Mouse (Mus musculus): ENCODE measurements around the gene Cacna1c. TPM values are rescaled to one million over a fixed set of nuclear protein-coding genes. Genes with fewer than 3 reads are reported as not detected.

Gene Cacna1c
- total RNA-seq, 1 experiment = 0.98 TPM

- DNase-seq (ENCODE audit: low read depth, low spot score) = no peak
- Histone ChIP-seq H3K4me3 (ENCODE audit: insufficient read depth in 1 of 2, low read depth in 1 of 2, low read length in 2 of 2, poor library complexity in 1 of 2, severe bottlenecking in 1 of 2) (no peak overlapping the region), H3K9ac (ENCODE audit: insufficient read depth, low read depth, low read length, poor library complexity, severe bottlenecking) (no peak overlapping the region), H3K9me3 (ENCODE audit: control insufficient read depth, insufficient read depth, low read depth, low read length) (no peaks in the 10 kb centered on the region), H3K4me1 (ENCODE audit: control insufficient read depth in 2 of 2, insufficient read depth in 2 of 2, low read length in 2 of 2, poor library complexity in 1 of 2) (no peaks in the 10 kb centered on the region), H3K36me3 (ENCODE audit: control insufficient read depth, insufficient read depth, low read length, poor library complexity, severe bottlenecking) (no peaks in the 10 kb centered on the region), H3K27ac (ENCODE audit: insufficient read depth, low read depth, low read length, poor library complexity, severe bottlenecking) (no peak overlapping the region)
- in situ Hi-C loops (cut with MboI; ENCODE audit: low sequenced_read_pairs in 2 of 2, unreplicated experiment in 2 of 2) = no loop called here
- TF ChIP-seq ZC3H11A (IDR thresholded peaks at IDR 0.05; ENCODE audit: borderline replicate concordance, low read depth, low read length) (no peak), MAFK (IDR thresholded peaks at IDR 0.05; ENCODE audit: insufficient read depth, low read depth, low read length) (no peak), CHD2 (IDR thresholded peaks at IDR 0.05; ENCODE audit: low read depth, low read length) (no peak)
These were observed 144.5 kb downstream of the Cacna1c start for GRCm38 (mm10) chr6:119051721-119052120.

- H3K27ac ChIP-seq (ENCODE audit: insufficient read depth, low read depth, low read length, poor library complexity, severe bottlenecking) = no peak overlapping the region
- no peaks in the 10 kb centered on the region for H3K9me3 ChIP-seq (ENCODE audit: control insufficient read depth, insufficient read depth, low read depth, low read length)
- H3K4me1 ChIP-seq (ENCODE audit: control insufficient read depth in 2 of 2, insufficient read depth in 2 of 2, low read length in 2 of 2, poor library complexity in 1 of 2) = no peaks in the 10 kb centered on the region
- no peak for DNase-seq (ENCODE audit: low read depth, low spot score)
- in situ Hi-C loops (cut with MboI; ENCODE audit: low sequenced_read_pairs in 2 of 2, unreplicated experiment in 2 of 2) = no loop called here
- TF ChIP-seq MAFK (IDR thresholded peaks at IDR 0.05; ENCODE audit: insufficient read depth, low read depth, low read length) (no peak), ZC3H11A (IDR thresholded peaks at IDR 0.05; ENCODE audit: borderline replicate concordance, low read depth, low read length) (no peak), HCFC1 (IDR thresholded peaks at IDR 0.05; ENCODE audit: borderline replicate concordance, insufficient read depth, low read length) (no peak)
- no peaks in the 10 kb centered on the region for H3K36me3 ChIP-seq (ENCODE audit: control insufficient read depth, insufficient read depth, low read length, poor library complexity, severe bottlenecking)
- no peak overlapping the region for H3K9ac ChIP-seq (ENCODE audit: insufficient read depth, low read depth, low read length, poor library complexity, severe bottlenecking)
- no peak overlapping the region for H3K4me3 ChIP-seq (ENCODE audit: insufficient read depth in 1 of 2, low read depth in 1 of 2, low read length in 2 of 2, poor library complexity in 1 of 2, severe bottlenecking in 1 of 2)
These were observed 148.9 kb downstream of the Cacna1c start for GRCm38 (mm10) chr6:119047340-119047739.

GRCm38 (mm10) chr6:119045498-119045897, 150.7 kb downstream of the Cacna1c start:
- Histone ChIP-seq H3K36me3 (ENCODE audit: control insufficient read depth, insufficient read depth, low read length, poor library complexity, severe bottlenecking) (no peaks in the 10 kb centered on the region), H3K27ac (ENCODE audit: insufficient read depth, low read depth, low read length, poor library complexity, severe bottlenecking) (no peak overlapping the region), H3K9ac (ENCODE audit: insufficient read depth, low read depth, low read length, poor library complexity, severe bottlenecking) (no peak overlapping the region), H3K4me1 (ENCODE audit: control insufficient read depth in 2 of 2, insufficient read depth in 2 of 2, low read length in 2 of 2, poor library complexity in 1 of 2) (no peaks in the 10 kb centered on the region), H3K9me3 (ENCODE audit: control insufficient read depth, insufficient read depth, low read depth, low read length) (no peaks in the 10 kb centered on the region), H3K4me3 (ENCODE audit: insufficient read depth in 1 of 2, low read depth in 1 of 2, low read length in 2 of 2, poor library complexity in 1 of 2, severe bottlenecking in 1 of 2) (no peak overlapping the region)
- in situ Hi-C loops (cut with MboI; ENCODE audit: low sequenced_read_pairs in 2 of 2, unreplicated experiment in 2 of 2) = no loop called here
- no peak for TF ChIP-seq ZNF384 (IDR thresholded peaks at IDR 0.05; ENCODE audit: low read depth, low read length)
- TF ChIP-seq MAFK (IDR thresholded peaks at IDR 0.05; ENCODE audit: insufficient read depth, low read depth, low read length) = no peak
- TF ChIP-seq CHD2 (IDR thresholded peaks at IDR 0.05; ENCODE audit: low read depth, low read length) = no peak
- no peak for TF ChIP-seq HCFC1 (IDR thresholded peaks at IDR 0.05; ENCODE audit: borderline replicate concordance, insufficient read depth, low read length)
- no peak for TF ChIP-seq ZC3H11A (IDR thresholded peaks at IDR 0.05; ENCODE audit: borderline replicate concordance, low read depth, low read length)
- no peak for DNase-seq (ENCODE audit: low read depth, low spot score)

- H3K4me3 ChIP-seq (ENCODE audit: insufficient read depth in 1 of 2, low read depth in 1 of 2, low read length in 2 of 2, poor library complexity in 1 of 2, severe bottlenecking in 1 of 2) = no peak overlapping the region
- H3K4me1 ChIP-seq (ENCODE audit: control insufficient read depth in 2 of 2, insufficient read depth in 2 of 2, low read length in 2 of 2, poor library complexity in 1 of 2) = no peaks in the 10 kb centered on the region
- in situ Hi-C loops (cut with MboI; ENCODE audit: low sequenced_read_pairs in 2 of 2, unreplicated experiment in 2 of 2) = no loop called here
- no peak overlapping the region for H3K9ac ChIP-seq (ENCODE audit: insufficient read depth, low read depth, low read length, poor library complexity, severe bottlenecking)
- H3K36me3 ChIP-seq (ENCODE audit: control insufficient read depth, insufficient read depth, low read length, poor library complexity, severe bottlenecking) = no peaks in the 10 kb centered on the region
- no peak for DNase-seq (ENCODE audit: low read depth, low spot score)
- no peak for TF ChIP-seq CHD2 (IDR thresholded peaks at IDR 0.05; ENCODE audit: low read depth, low read length)
- TF ChIP-seq MAFK (IDR thresholded peaks at IDR 0.05; ENCODE audit: insufficient read depth, low read depth, low read length) = no peak
- no peak for TF ChIP-seq HCFC1 (IDR thresholded peaks at IDR 0.05; ENCODE audit: borderline replicate concordance, insufficient read depth, low read length)
- TF ChIP-seq ZNF384 (IDR thresholded peaks at IDR 0.05; ENCODE audit: low read depth, low read length) = no peak
- no peak for TF ChIP-seq ZC3H11A (IDR thresholded peaks at IDR 0.05; ENCODE audit: borderline replicate concordance, low read depth, low read length)
- no peaks in the 10 kb centered on the region for H3K9me3 ChIP-seq (ENCODE audit: control insufficient read depth, insufficient read depth, low read depth, low read length)
- H3K27ac ChIP-seq (ENCODE audit: insufficient read depth, low read depth, low read length, poor library complexity, severe bottlenecking) = no peak overlapping the region
These were observed 152.1 kb downstream of the Cacna1c start for GRCm38 (mm10) chr6:119044148-119044547.

- H3K4me1 ChIP-seq (ENCODE audit: control insufficient read depth in 2 of 2, insufficient read depth in 2 of 2, low read length in 2 of 2, poor library complexity in 1 of 2) = no peaks in the 10 kb centered on the region
- H3K36me3 ChIP-seq (ENCODE audit: control insufficient read depth, insufficient read depth, low read length, poor library complexity, severe bottlenecking) = no peaks in the 10 kb centered on the region
- in situ Hi-C loops (cut with MboI; ENCODE audit: low sequenced_read_pairs in 2 of 2, unreplicated experiment in 2 of 2) = no loop called here
These were observed 153.4 kb downstream of the Cacna1c start for GRCm38 (mm10) chr6:119042803-119043202.

More at GRCm38 (mm10) chr6:119042803-119043202, 153.4 kb downstream of the Cacna1c start:
- no peak overlapping the region for H3K27ac ChIP-seq (ENCODE audit: insufficient read depth, low read depth, low read length, poor library complexity, severe bottlenecking)
- no peaks in the 10 kb centered on the region for H3K9me3 ChIP-seq (ENCODE audit: control insufficient read depth, insufficient read depth, low read depth, low read length)
- no peak for DNase-seq (ENCODE audit: low read depth, low spot score)
- no peak overlapping the region for H3K9ac ChIP-seq (ENCODE audit: insufficient read depth, low read depth, low read length, poor library complexity, severe bottlenecking)
- TF ChIP-seq CHD2 (IDR thresholded peaks at IDR 0.05; ENCODE audit: low read depth, low read length) (no peak), MAFK (IDR thresholded peaks at IDR 0.05; ENCODE audit: insufficient read depth, low read depth, low read length) (no peak), ZC3H11A (IDR thresholded peaks at IDR 0.05; ENCODE audit: borderline replicate concordance, low read depth, low read length) (no peak)
- H3K4me3 ChIP-seq (ENCODE audit: insufficient read depth in 1 of 2, low read depth in 1 of 2, low read length in 2 of 2, poor library complexity in 1 of 2, severe bottlenecking in 1 of 2) = no peak overlapping the region
